In genomic region chr2:156305818-156306217, GRCm38 (mm10) we compare ENCODE assay signal across 8 mouse cellular contexts. TPM values are rescaled to one million over a fixed set of nuclear protein-coding genes. Genes with fewer than 3 reads are reported as not detected.
A peak's percentile ranks its signal among the peaks of the same experiment; 100 is the strongest.
DNase-seq lines count a peak whose midpoint lies in the region; ATAC-seq and TF ChIP-seq lines count a peak whose summit lies in the region.

No protein-coding gene starts in this region.

- no peaks in the 10 kb centered on the region for H3K36me3 ChIP-seq in heart, adult 2 months (ENCODE audit: control insufficient read depth, insufficient read depth, low read length)
- H3K36me3 ChIP-seq in hindbrain, embryonic 14.5 days (replicated peaks; ENCODE audit: control insufficient read depth, insufficient read depth) = peaks cover 50% of the 10 kb centered on the region
- H3K36me3 ChIP-seq in stomach, postnatal 0 days (ENCODE audit: control insufficient read depth, insufficient read depth, low read length) = peaks cover 6% of the 10 kb centered on the region; the same call in 1 of the 2 replicates

- H3K4me1 ChIP-seq in heart, adult 2 months (ENCODE audit: control insufficient read depth, insufficient read depth, low read length) = no peaks in the 10 kb centered on the region
- H3K4me1 ChIP-seq in hindbrain, embryonic 14.5 days (replicated peaks; ENCODE audit: control insufficient read depth, insufficient read depth, low read length) = 0 out of 2 replicates have a peak, but pooled peaks cover under 1% of the 10 kb centered on the region
- H3K4me1 ChIP-seq in stomach, postnatal 0 days (replicated peaks; ENCODE audit: control insufficient read depth, insufficient read depth) = no peaks in the 10 kb centered on the region

- TF ChIP-seq CTCF in heart, adult 2 months (IDR thresholded peaks at IDR 0.05) = peak; percentile 73
- peak; percentile 79 for TF ChIP-seq CTCF in stomach, postnatal 0 days (IDR thresholded peaks at IDR 0.05; ENCODE audit: low read depth)

- no peak for ATAC-seq in hindbrain, embryonic 14.5 days (ENCODE audit: low FRiP score)
- ATAC-seq in stomach, postnatal 0 days (ENCODE audit: low FRiP score, low TSS enrichment) = no peak

- TF ChIP-seq POLR2A in heart, adult 2 months (IDR thresholded peaks at IDR 0.05; ENCODE audit: insufficient read depth, low read depth, low read length) = no peak

- no peaks in the 10 kb centered on the region for H3K27me3 ChIP-seq in heart, adult 2 months (ENCODE audit: control insufficient read depth, insufficient read depth, low read length)
- H3K27me3 ChIP-seq in hindbrain, embryonic 14.5 days (ENCODE audit: control insufficient read depth, insufficient read depth, low read length) = no peaks in the 10 kb centered on the region
- no peaks in the 10 kb centered on the region for H3K27me3 ChIP-seq in stomach, postnatal 0 days (ENCODE audit: control insufficient read depth, insufficient read depth, low read length)

- no peaks in the 10 kb centered on the region for H3K79me2 ChIP-seq in heart, adult 2 months (replicated peaks; ENCODE audit: control insufficient read depth, insufficient read depth, low read length)

- H3K9ac ChIP-seq in heart, adult 2 months (ENCODE audit: low read depth, low read length) = no peak overlapping the region
- no peak overlapping the region for H3K9ac ChIP-seq in hindbrain, embryonic 14.5 days
- H3K9ac ChIP-seq in stomach, postnatal 0 days (ENCODE audit: low read length) = no peak overlapping the region

- WGBS in heart, adult 2 months = 90% methylated on average over 2 of the region's 2 CpGs
- whole genome bisulfite sequencing in hindbrain, embryonic 14.5 days = 92% methylated on average over 2 of the region's 2 CpGs
- WGBS in stomach, postnatal 0 days = 80% methylated on average over 2 of the region's 2 CpGs

- no peak for TF ChIP-seq EP300 in heart, adult 2 months (IDR thresholded peaks at IDR 0.05; ENCODE audit: insufficient read depth, low read depth, low read length)
- TF ChIP-seq EP300 in stomach, postnatal 0 days (optimal IDR thresholded peaks at IDR 0.05) = no peak

- intact Hi-C loops in heart, adult 2 months (cut with DNase I) = no loop called here
- intact Hi-C loops in heart, postnatal 14 days (cut with DNase I) = loop anchor here (10.0 kb wide), 1 partner anchor 399 kb away; no protein-coding TSS in a partner anchor
- intact Hi-C loops in left cerebral cortex, postnatal 10 days (cut with DNase I) = no loop called here
- intact Hi-C loops in left cerebral cortex, postnatal 4 days (cut with DNase I) = no loop called here

- no peak overlapping the region for H3K4me2 ChIP-seq in hindbrain, embryonic 14.5 days (replicated peaks)
- H3K4me2 ChIP-seq in stomach, postnatal 0 days (replicated peaks; ENCODE audit: low read depth) = no peak overlapping the region

- no peak overlapping the region for H3K27ac ChIP-seq in heart, adult 2 months
- no peak overlapping the region for H3K27ac ChIP-seq in hindbrain, embryonic 14.5 days
- H3K27ac ChIP-seq in stomach, postnatal 0 days (replicated peaks) = no peak overlapping the region

- H3K9me3 ChIP-seq in hindbrain, embryonic 14.5 days (ENCODE audit: control insufficient read depth, low read length) = no peaks in the 10 kb centered on the region
- H3K9me3 ChIP-seq in stomach, postnatal 0 days (ENCODE audit: control insufficient read depth, low read length) = no peaks in the 10 kb centered on the region

- no peak overlapping the region for H3K4me3 ChIP-seq in heart, adult 2 months
- H3K4me3 ChIP-seq in hindbrain, embryonic 14.5 days (replicated peaks; ENCODE audit: low read length) = no peak overlapping the region
- no peak overlapping the region for H3K4me3 ChIP-seq in stomach, postnatal 0 days (ENCODE audit: low read depth, low read length)

- no peak for DNase-seq in heart, adult 2 months
- DNase-seq in heart, postnatal 14 days = no peak
- DNase-seq in thymus, postnatal 14 days = peak; percentile 36
- no peak for DNase-seq in thymus, adult 18-20 months
- DNase-seq in hindbrain, embryonic 14.5 days (ENCODE audit: low spot score) = peak; percentile 35
- DNase-seq in stomach, postnatal 0 days (ENCODE audit: low spot score) = no peak
- DNase-seq in left cerebral cortex, postnatal 10 days (ENCODE audit: extremely low spot score in 1 of 2, low spot score in 2 of 2) = no peak
- DNase-seq in left cerebral cortex, postnatal 4 days = no peak

RNA-seq across cellular contexts. Expression of gene Cnbd2, which starts 6.3 kb away (rescaled TPM):
- total RNA-seq in heart, adult 2 months (2021) = 1 to 10 TPM in 1 of 2 experiments, under 1 TPM in 1; 0.89 to 1.0 TPM
- 0.92 and 0.94 TPM in 2 replicates for polyA plus RNA-seq in heart, adult 2 months (2012; rRNA removed)
- 1 to 10 TPM in 1 of 2 experiments, under 1 TPM in 1; 0.91 to 1.5 TPM for total RNA-seq in heart, postnatal 14 days (2021)
- 5.8 and 8.0 TPM in 2 replicates for polyA plus RNA-seq in hindbrain, embryonic 14.5 days (2014; fragmentation: Nextera tagmentation; extraction: Ambion mirVana)
- 6.1 and 6.3 TPM in 2 replicates for polyA plus RNA-seq in stomach, postnatal 0 days (2015; fragmentation: Nextera tagmentation; extraction: Ambion mirVana)
- 1 to 10 TPM; 4.7 to 6.7 TPM for total RNA-seq in left cerebral cortex, postnatal 10 days (2021)
- total RNA-seq in left cerebral cortex, postnatal 4 days (2021) = 1 to 10 TPM; 4.1 to 4.7 TPM

RNA-seq across cellular contexts. Expression of gene Scand1, which starts 6.7 kb away (rescaled TPM):
- 10 to 100 TPM; 78.9 to 85.9 TPM for total RNA-seq in heart, adult 2 months (2021)
- 18.9 and 46.2 TPM in 2 replicates for polyA plus RNA-seq in heart, adult 2 months (2012; rRNA removed)
- 10 to 100 TPM; 78.8 to 79.7 TPM for total RNA-seq in heart, postnatal 14 days (2021)
- 93.0 and 104 TPM in 2 replicates for polyA plus RNA-seq in hindbrain, embryonic 14.5 days (2014; fragmentation: Nextera tagmentation; extraction: Ambion mirVana)
- 116 TPM in 2 replicates for polyA plus RNA-seq in stomach, postnatal 0 days (2015; fragmentation: Nextera tagmentation; extraction: Ambion mirVana)
- 100 to 1,000 TPM; 105 to 117 TPM for total RNA-seq in left cerebral cortex, postnatal 10 days (2021)
- 100 to 1,000 TPM in 1 of 2 experiments, 10 to 100 TPM in 1; 96.9 to 106 TPM for total RNA-seq in left cerebral cortex, postnatal 4 days (2021)

Comparison
In these comparisons a context has a peak if more than half of its experiments do, and no peak if none do; other contexts are left out.
1. DNase-seq: peak in thymus, postnatal 14 days (single experiment) and hindbrain, embryonic 14.5 days (single experiment); none in heart, adult 2 months (0 of 2), heart, postnatal 14 days (0 of 2), thymus, adult 18-20 months (0 of 2), stomach, postnatal 0 days (single experiment), left cerebral cortex, postnatal 10 days (0 of 2) and left cerebral cortex, postnatal 4 days (single experiment).